Mouse (Mus musculus) heart, embryonic 16.5 days (tissue): ENCODE measurements around the gene Ppm1n. TPM values are rescaled to one million over a fixed set of nuclear protein-coding genes. Genes with fewer than 3 reads are reported as not detected.
A peak's percentile ranks its signal among the peaks of the same experiment; 100 is the strongest.

Source experiments
- ATAC-seq: fragments of 200-750 bp; cut with Nextera tagmentation; replicated peaks from 2 replicates; pipeline ENCODE4 v1.8.0; 2017; ENCODE audit warnings: moderate number of reproducible peaks; ENCODE audit not compliant: insufficient read depth, low FRiP score; ENCODE audit errors: extremely low read depth
- H3K27ac ChIP-seq: fragments of 300-500 bp; sonication (generic); 2 replicates; pipeline ENCODE4 v1.5.1; 2014; ENCODE audit warnings: mild to moderate bottlenecking, low read length, control low read depth, moderate library complexity
- H3K27me3 ChIP-seq: fragments of 300-500 bp; sonication (generic); 2 replicates; pipeline ENCODE4 v1.6.1; 2014; ENCODE audit warnings: low read length, mixed read lengths; ENCODE audit not compliant: control insufficient read depth, insufficient read depth
- H3K36me3 ChIP-seq: fragments of 300-500 bp; sonication (generic); 2 replicates; pipeline ENCODE4 v1.6.1; 2014; ENCODE audit not compliant: control insufficient read depth, insufficient read depth
- H3K4me1 ChIP-seq: fragments of 300-500 bp; sonication (generic); 2 replicates; pipeline ENCODE4 v1.6.1; 2014; ENCODE audit warnings: low read length, mixed read lengths; ENCODE audit not compliant: control insufficient read depth, insufficient read depth
- H3K4me2 ChIP-seq: fragments of 300-500 bp; sonication (generic); 2 replicates; pipeline ENCODE4 v1.6.1; 2014; ENCODE audit warnings: low read depth, mild to moderate bottlenecking, control low read depth, low read length
- H3K4me3 ChIP-seq: fragments of 300-500 bp; sonication (generic); 2 replicates; pipeline ENCODE4 v1.5.1; 2014; ENCODE audit warnings: mild to moderate bottlenecking, control low read depth, low read length
- H3K9ac ChIP-seq: fragments of 300-500 bp; sonication (generic); 2 replicates; pipeline ENCODE4 v1.6.1; 2014; ENCODE audit warnings: low read length, control low read depth
- H3K9me3 ChIP-seq: fragments of 300-500 bp; sonication (generic); replicated peaks from 2 replicates; pipeline ENCODE4 v1.6.1; 2016; ENCODE audit warnings: low read length; ENCODE audit not compliant: control insufficient read depth
- WGBS: fragments of 180-500 bp; shearing (Covaris S2); extraction: QIAGEN DNeasy Blood & Tissue Kit; methylation state at CpG from one replicate; pipeline ENCODE4 v1.1.7; 2014; 5-methylcytosine and 5-hydroxymethylcytosine counted together
- polyA plus RNA-seq: library from polyadenylated mRNA; unstranded; fragments of >200 nt; fragmentation: Nextera tagmentation; extraction: Ambion mirVana; gene quantifications from 2 replicates; pipeline ENCODE4 v1.2.1, GENCODE M21; 2015

Gene Ppm1n
- polyA plus RNA-seq, 1 experiment from 2014 or later = 0.11 TPM

DNA sequence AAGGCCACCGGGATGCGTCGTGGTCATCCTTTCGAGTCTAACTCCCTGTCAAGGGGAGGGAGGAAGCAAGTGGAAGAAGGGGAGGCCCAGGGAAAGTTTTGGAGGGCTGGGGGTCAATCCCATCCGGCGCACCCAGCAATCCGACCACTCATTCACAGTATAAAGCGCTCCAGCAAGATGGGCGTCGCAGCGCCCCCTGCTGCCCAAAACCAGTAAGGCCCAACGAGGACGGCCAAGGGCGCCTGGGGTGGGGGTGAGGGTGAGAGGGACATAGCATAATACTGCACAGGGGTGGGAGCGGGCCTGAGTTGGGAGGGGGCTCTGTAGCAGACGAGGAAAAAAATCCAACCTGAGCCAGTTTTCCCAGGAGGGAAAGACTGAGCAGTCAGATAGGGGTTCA is 23.9 kb upstream of the Ppm1n start:
- H3K36me3 ChIP-seq = no peaks in the 10 kb centered on the region
- H3K9me3 ChIP-seq = no peaks in the 10 kb centered on the region
- ATAC-seq = no peak
- H3K9ac ChIP-seq = peak overlapping the region; percentile 61; the same call in 1 of the 2 replicates
- peaks cover 31% of the 10 kb centered on the region for H3K4me1 ChIP-seq
- under 1% methylated on average over 16 of the region's 16 CpGs for WGBS
- H3K27ac ChIP-seq = no peak overlapping the region
- peak overlapping the region; percentile 55 for H3K4me3 ChIP-seq
- H3K4me2 ChIP-seq = peak overlapping the region; percentile 77
- peaks cover 50% of the 10 kb centered on the region for H3K27me3 ChIP-seq

DNA sequence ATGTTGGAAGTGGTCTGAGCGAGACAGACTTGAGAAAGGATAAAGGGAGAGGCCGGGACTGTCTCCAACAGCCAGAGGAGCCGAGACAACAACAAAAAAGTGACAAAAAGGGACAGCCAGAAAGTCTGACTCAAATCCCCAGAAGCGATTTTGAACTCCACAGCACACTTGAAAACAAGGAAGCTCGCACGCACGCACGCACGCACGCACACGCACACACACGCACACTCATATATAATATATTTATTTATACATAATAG is 23.1 kb upstream of the Ppm1n start:
- 85% methylated on average over 12 of the region's 12 CpGs for WGBS

DNA sequence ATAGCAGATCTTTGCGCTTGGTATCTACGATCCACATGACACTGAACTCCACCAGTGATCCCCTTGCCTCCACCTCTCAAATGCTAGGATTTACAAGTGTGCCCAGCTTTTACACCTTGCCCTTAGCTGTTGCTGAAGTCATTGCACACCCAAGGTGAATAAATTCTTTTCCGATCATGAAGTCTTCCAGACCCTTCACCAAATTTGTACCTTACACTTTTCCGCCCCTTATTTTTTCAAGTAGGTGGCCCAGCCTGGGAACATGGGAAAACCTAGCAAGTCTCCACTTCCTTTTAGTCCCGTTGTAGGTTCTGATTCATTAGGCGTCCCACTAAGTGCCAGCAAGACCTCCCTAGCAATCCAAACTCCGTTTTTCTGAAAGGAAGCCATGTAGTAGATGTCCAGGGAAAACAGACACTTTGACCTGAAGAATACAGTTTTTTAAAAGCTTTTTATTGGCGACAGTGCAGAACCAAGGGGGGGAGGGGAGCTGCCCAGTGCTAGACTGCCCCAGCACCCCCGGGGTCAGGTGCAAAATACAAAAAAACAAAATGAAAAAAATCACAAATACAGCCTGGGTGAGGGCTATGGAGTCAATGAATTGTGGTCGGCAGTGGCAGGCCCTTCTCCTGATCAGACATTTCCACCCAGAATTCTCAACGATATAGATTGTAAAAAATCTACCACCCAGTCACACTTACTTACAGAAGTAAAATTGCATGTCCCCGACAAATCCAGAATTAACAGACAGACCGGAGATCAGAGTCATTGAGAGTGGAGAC is 22.6 kb upstream of the Ppm1n start:
- Histone ChIP-seq H3K4me1 (peaks cover 25% of the 10 kb centered on the region), H3K27ac (no peak overlapping the region), H3K4me3 (no peak overlapping the region), H3K9me3 (no peaks in the 10 kb centered on the region), H3K27me3 (peaks cover 50% of the 10 kb centered on the region), H3K4me2 (no peak overlapping the region), H3K36me3 (no peaks in the 10 kb centered on the region), H3K9ac (no peak overlapping the region)
- WGBS = 51% methylated on average over 13 of the region's 13 CpGs
- no peak for ATAC-seq

More for the DNA sequence above, 23.1 kb upstream of the Ppm1n start:
- Histone ChIP-seq H3K36me3 (no peaks in the 10 kb centered on the region), H3K9me3 (no peaks in the 10 kb centered on the region), H3K4me2 (no peak overlapping the region), H3K27ac (no peak overlapping the region), H3K9ac (no peak overlapping the region), H3K4me3 (no peak overlapping the region), H3K4me1 (peaks cover 31% of the 10 kb centered on the region), H3K27me3 (peaks cover 50% of the 10 kb centered on the region)
- ATAC-seq = no peak

DNA sequence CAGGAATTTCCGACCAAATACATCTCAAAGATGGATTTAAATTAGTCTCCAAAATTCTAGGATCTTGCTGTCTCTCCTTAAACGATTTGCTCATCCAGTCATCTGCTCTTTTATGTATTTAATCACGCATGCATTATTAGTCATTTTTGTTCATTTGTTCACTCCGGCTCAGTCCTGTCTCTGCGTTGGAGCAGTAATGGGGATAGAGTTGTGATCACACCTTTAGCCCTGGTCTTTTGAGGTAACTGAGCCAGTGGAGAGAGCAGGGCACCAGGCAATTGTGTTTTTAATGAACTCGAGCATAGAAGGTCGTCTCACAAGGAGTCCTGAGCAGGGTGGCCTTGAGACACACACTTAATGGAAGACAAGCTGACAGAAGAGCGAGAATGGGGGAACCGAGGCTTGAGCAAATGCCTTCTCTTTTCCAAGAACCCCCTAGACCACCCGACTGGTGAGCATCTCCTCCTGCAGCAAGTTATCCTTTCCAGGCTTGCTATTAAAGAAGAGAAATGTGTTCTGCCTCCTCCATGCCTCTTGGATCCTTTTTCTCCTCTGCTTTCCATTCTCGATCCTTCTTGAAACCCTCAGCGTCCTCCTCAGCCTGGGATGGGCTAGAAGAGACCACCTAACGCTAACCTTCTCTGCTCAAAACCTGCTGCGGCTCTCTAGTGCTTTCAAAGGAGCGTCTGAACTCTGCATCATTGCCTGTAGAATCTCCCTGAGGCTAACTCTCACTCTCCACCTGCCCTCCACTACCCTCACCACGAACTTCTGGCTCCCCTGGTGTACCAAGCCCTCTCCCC is 21.8 kb upstream of the Ppm1n start:
- ATAC-seq = no peak
- peaks cover 25% of the 10 kb centered on the region for H3K4me1 ChIP-seq
- peak overlapping the region; percentile 59 for H3K4me3 ChIP-seq
- H3K9ac ChIP-seq = peak overlapping the region; percentile 4
- no peaks in the 10 kb centered on the region for H3K36me3 ChIP-seq
- no peak overlapping the region for H3K27ac ChIP-seq
- WGBS = 12% methylated on average over 16 of the region's 16 CpGs
- H3K9me3 ChIP-seq = no peaks in the 10 kb centered on the region
- peak overlapping the region; percentile 42 for H3K4me2 ChIP-seq
- peaks cover 44% of the 10 kb centered on the region for H3K27me3 ChIP-seq

DNA sequence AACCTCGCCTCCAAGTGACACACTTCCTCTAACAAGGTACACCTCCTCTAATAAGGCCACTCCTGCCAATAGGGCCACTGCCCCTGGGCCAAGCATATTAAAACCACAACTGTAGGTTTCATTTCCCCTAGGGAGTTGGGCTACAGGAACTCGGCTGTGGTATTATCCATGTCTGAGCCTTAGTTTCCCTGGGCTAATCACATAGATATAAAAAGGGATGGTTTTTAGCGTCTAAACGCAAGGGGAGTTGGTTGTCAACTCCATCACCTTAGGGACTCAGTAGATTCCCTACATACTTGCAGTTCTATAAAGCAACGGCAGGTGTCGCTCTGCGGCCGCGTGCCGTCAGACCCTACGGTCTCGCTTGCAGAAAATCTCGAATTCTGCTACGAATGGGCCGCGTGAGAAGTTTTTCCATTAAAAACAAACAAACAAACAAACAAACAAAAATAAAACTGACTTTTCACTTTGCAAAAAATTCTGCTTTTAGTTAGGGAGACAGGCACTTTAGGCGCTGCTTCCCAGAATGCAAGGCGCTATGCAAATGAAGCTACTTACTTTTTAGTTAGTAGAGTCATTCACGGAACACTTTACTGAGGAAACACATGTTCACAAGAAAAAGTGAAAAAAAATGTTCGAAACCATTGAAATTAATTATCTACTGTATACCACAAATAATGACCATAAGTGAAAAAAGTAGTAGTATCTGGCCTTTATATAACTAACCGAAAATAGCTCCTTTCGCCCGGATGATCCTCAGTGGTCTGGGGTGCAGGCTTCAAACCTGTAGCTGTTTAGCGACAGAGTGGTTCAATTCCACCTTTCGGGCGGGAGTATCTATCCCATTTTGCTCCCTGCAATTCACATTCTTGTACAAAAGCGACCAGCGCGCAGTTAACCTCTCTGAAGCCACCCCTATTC is 20.9 kb upstream of the Ppm1n start:
- ATAC-seq = peak; percentile 82
- Histone ChIP-seq H3K36me3 (no peaks in the 10 kb centered on the region), H3K27ac (no peak overlapping the region), H3K4me2 (peak overlapping the region; percentile 42), H3K9me3 (no peaks in the 10 kb centered on the region), H3K27me3 (peaks cover 35% of the 10 kb centered on the region), H3K4me3 (peak overlapping the region; percentile 59), H3K4me1 (peaks cover 25% of the 10 kb centered on the region), H3K9ac (peak overlapping the region; percentile 56)
- under 1% methylated on average over 29 of the region's 29 CpGs for WGBS

DNA sequence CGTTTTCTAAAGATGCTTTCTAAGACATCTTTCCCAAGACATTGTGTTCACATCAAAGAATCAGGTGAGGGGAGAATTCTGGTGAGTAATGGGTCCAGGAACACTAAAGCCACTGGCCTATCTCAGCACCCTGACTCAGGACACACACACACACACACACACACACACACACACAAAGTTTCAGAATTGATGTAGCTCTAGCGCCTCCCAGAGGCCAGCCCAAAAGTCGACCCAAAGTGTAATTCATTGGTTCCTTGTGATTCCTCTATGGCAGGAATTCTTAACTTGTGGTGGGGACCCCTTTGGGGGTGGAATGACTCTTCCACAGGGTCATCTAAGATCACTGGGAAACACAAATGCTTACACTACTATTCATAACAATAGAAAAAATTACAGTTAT is 19.3 kb upstream of the Ppm1n start:
- H3K27ac ChIP-seq = no peak overlapping the region
- H3K4me1 ChIP-seq = peaks cover 17% of the 10 kb centered on the region
- H3K36me3 ChIP-seq = no peaks in the 10 kb centered on the region
- no peak for ATAC-seq
- 19% methylated on average over 3 of the region's 3 CpGs for WGBS
- no peak overlapping the region for H3K4me2 ChIP-seq
- peaks cover 19% of the 10 kb centered on the region for H3K27me3 ChIP-seq
- no peak overlapping the region for H3K4me3 ChIP-seq
- no peak overlapping the region for H3K9ac ChIP-seq
- no peaks in the 10 kb centered on the region for H3K9me3 ChIP-seq

DNA sequence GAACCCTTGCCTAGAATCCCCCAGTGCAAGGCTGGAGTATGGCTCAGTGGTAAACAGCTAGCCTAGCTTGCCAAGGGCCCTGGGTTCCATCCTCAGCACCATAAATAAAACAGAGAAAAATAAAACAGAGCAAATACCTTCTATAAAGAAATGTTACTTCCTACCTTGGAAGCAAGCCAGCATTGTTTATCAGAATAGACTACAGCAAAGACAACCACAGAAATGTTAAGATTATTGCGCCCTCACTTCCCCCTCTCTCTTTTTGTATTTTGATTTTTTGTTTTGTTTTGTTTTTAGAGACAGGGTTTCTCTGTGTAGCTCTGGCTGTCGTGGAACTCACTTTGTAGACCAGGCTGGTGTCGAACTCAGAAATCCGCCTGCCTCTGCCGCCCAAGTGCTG is 17.9 kb upstream of the Ppm1n start:
- H3K4me2 ChIP-seq = no peak overlapping the region
- H3K9ac ChIP-seq = no peak overlapping the region
- H3K4me3 ChIP-seq = no peak overlapping the region
- H3K9me3 ChIP-seq = no peaks in the 10 kb centered on the region
- peaks cover 8% of the 10 kb centered on the region for H3K27me3 ChIP-seq
- peaks cover 10% of the 10 kb centered on the region for H3K4me1 ChIP-seq
- no peaks in the 10 kb centered on the region for H3K36me3 ChIP-seq
- no peak overlapping the region for H3K27ac ChIP-seq
- no peak for ATAC-seq
- WGBS = 88% methylated on average over 5 of the region's 5 CpGs

DNA sequence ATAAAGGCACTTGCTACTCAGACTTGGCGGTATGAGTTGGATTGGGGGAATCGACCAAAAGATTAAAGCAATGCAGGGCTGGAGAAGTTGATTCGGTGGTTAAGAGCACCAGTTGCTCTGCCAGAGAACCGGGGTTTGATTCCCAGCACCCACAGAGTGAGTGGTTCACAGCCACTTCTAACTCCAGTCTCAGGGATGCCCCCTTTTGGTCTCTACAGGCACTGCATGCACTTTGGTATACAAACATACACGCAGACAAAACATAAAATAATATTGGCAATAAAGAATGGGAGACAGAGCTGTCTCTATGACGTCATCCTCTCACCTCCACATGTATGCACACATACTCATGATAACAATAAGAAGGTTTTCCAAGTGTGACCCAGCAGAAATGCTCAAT is 17.2 kb upstream of the Ppm1n start:
- H3K27me3 ChIP-seq = 0 out of 2 replicates have a peak, but pooled peaks cover 2% of the 10 kb centered on the region
- no peak overlapping the region for H3K9ac ChIP-seq
- WGBS = 80% methylated on average over 6 of the region's 6 CpGs
- H3K4me3 ChIP-seq = no peak overlapping the region
- H3K9me3 ChIP-seq = no peaks in the 10 kb centered on the region
- H3K4me1 ChIP-seq = peaks cover 10% of the 10 kb centered on the region
- H3K36me3 ChIP-seq = no peaks in the 10 kb centered on the region
- ATAC-seq = no peak
- H3K27ac ChIP-seq = no peak overlapping the region
- H3K4me2 ChIP-seq = no peak overlapping the region
